9 mouse cellular contexts compared by ENCODE assay signal in the genomic region with DNA sequence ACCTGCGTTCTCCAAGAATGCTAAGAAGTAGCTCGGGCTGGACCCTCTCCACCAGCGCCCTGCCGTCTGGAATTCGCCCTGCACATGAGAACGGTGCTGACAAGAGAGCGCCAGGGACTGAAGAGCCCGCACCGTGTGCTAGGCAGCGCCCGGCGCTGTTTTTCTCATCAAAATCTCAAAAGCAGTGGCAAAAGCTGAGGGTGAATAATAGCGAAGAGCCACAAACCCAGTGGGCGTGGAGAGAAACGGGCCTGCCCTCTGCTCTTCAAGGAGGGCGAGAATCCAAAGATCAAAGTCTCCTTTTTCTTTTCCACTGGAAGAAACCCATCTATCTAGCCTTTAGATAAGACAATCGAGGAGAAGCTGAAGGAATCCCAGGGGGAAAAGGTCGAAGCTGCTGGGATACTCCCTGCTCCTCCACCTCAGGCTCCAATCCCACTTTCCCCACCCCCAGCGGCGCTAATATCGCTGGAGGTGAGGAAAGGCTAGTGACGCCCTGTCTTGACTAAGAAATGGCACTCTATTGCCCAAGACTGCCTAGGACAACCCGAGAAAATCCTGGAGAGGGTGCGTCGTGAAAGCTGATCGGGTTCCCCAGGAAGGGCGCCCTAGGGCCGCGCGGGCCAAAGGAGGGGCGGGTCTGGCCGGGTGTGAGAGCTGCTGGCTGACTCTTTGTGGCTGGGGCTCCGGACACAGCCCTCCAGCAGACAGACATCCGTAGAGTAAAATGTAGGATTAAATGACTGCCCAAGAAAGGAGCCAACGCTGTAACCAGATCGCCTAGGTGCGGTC. TPM values are rescaled to one million over a fixed set of nuclear protein-coding genes. Genes with fewer than 3 reads are reported as not detected.
DNase-seq lines count a peak whose midpoint lies in the region; ATAC-seq and TF ChIP-seq lines count a peak whose summit lies in the region.
"Had no signal": no experiment of that assay in that cellular context is flagged by ENCODE, and none has a peak within 500 bp of the region (broad histone marks: within the 10 kb centered on the region; RNA-seq: fewer than 3 reads in every experiment).

No protein-coding gene starts in this region.

- peaks cover 5% of the 10 kb centered on the region; the same call in 1 of the 2 replicates for H3K27me3 ChIP-seq in cerebellum, adult 2 months (ENCODE audit: control insufficient read depth, insufficient read depth, low read length)
- peaks cover 73% of the 10 kb centered on the region for H3K27me3 ChIP-seq in forebrain, embryonic 10.5 days (ENCODE audit: poor library complexity, severe bottlenecking)
- H3K27me3 ChIP-seq in midbrain, embryonic 11.5 days (ENCODE audit: control insufficient read depth, insufficient read depth, low read length): no peaks in the 10 kb centered on the region

- no peak for TF ChIP-seq POLR2A in cerebellum, adult 2 months (IDR thresholded peaks at IDR 0.05; ENCODE audit: borderline replicate concordance, insufficient read depth, low read length)

- no peak for TF ChIP-seq CTCF in cerebellum, adult 2 months (IDR thresholded peaks at IDR 0.05; ENCODE audit: borderline replicate concordance, insufficient read depth, low read depth, low read length)

- ATAC-seq in midbrain, embryonic 11.5 days (ENCODE audit: low FRiP score): peak; percentile 34

- H3K4me1 ChIP-seq in cerebellum, adult 2 months (ENCODE audit: control insufficient read depth, insufficient read depth, low read length): peaks cover 10% of the 10 kb centered on the region
- peaks cover 71% of the 10 kb centered on the region for H3K4me1 ChIP-seq in forebrain, embryonic 10.5 days
- peaks cover 43% of the 10 kb centered on the region for H3K4me1 ChIP-seq in midbrain, embryonic 11.5 days (ENCODE audit: control insufficient read depth, insufficient read depth, low read length)

- 18% methylated on average over 37 of the region's 37 CpGs for WGBS in cerebellum, adult 2 months
- WGBS in forebrain, embryonic 10.5 days: under 1% methylated on average over 37 of the region's 37 CpGs
- WGBS in midbrain, embryonic 11.5 days: under 1% methylated on average over 37 of the region's 37 CpGs

- no peak for DNase-seq in cerebellum, adult 2 months
- DNase-seq in cerebellum, adult 11 months: no peak
- DNase-seq in forebrain, embryonic 10.5 days (ENCODE audit: extremely low spot score, low spot score): peak; percentile 66
- DNase-seq in kidney, adult 18-20 months: peak; percentile 17
- peak; percentile 97 for DNase-seq in midbrain, embryonic 11.5 days (ENCODE audit: low spot score, missing footprints)
- no peak for DNase-seq in cerebellum, postnatal 4 days (ENCODE audit: low spot score in 2 of 2)
- DNase-seq in urinary bladder, postnatal 36 days (ENCODE audit: low spot score in 2 of 2): no peak
- no peak for DNase-seq in urinary bladder, adult 18-20 months (ENCODE audit: low spot score in 2 of 2)

- H3K36me3 ChIP-seq in forebrain, embryonic 10.5 days (replicated peaks): peaks cover 40% of the 10 kb centered on the region
- H3K36me3 ChIP-seq in midbrain, embryonic 11.5 days (ENCODE audit: control insufficient read depth, insufficient read depth, low read length): peaks cover 10% of the 10 kb centered on the region

- H3K9me3 ChIP-seq in forebrain, embryonic 10.5 days: no peaks in the 10 kb centered on the region
- no peaks in the 10 kb centered on the region for H3K9me3 ChIP-seq in midbrain, embryonic 11.5 days (ENCODE audit: control insufficient read depth, low read length)

- no peak overlapping the region for H3K27ac ChIP-seq in cerebellum, adult 2 months (ENCODE audit: insufficient read depth, low read length)
- peak overlapping the region; percentile 93 for H3K27ac ChIP-seq in forebrain, embryonic 10.5 days
- peak overlapping the region; percentile 91 for H3K27ac ChIP-seq in midbrain, embryonic 11.5 days (ENCODE audit: low read depth, low read length)

- peak overlapping the region; percentile 44 for H3K4me3 ChIP-seq in cerebellum, adult 2 months (replicated peaks; ENCODE audit: insufficient read depth, low read depth, low read length)
- H3K4me3 ChIP-seq in forebrain, embryonic 10.5 days: peak overlapping the region; percentile 71
- H3K4me3 ChIP-seq in midbrain, embryonic 11.5 days (ENCODE audit: low read depth, low read length): peak overlapping the region; percentile 58
- H3K4me3 ChIP-seq: erythroblast, embryonic 14.5 days had no signal

- H3K9ac ChIP-seq in midbrain, embryonic 11.5 days (ENCODE audit: low read length): peak overlapping the region; percentile 89

- H3K4me2 ChIP-seq in midbrain, embryonic 11.5 days: peak overlapping the region; percentile 91

RNA-seq across cellular contexts. Expression of a gene that starts 3.0 kb away (rescaled TPM):
- 2.2 and 2.4 TPM in 2 replicates for polyA plus RNA-seq in cerebellum, adult 2 months (2012; rRNA removed)
- 183 and 190 TPM in 2 replicates for polyA plus RNA-seq in forebrain, embryonic 10.5 days (2016; fragmentation: Nextera tagmentation; extraction: Ambion mirVana)
- 94.5 and 94.6 TPM in 2 replicates for polyA plus RNA-seq in midbrain, embryonic 11.5 days (2014; fragmentation: Nextera tagmentation; extraction: Ambion mirVana)
- polyA plus RNA-seq: erythroblast, embryonic 14.5 days had no signal

RNA-seq across cellular contexts. Expression of a gene that starts 37.5 kb away (rescaled TPM):
- polyA plus RNA-seq in cerebellum, adult 2 months (2012; rRNA removed): 74.1 and 74.5 TPM in 2 replicates
- polyA plus RNA-seq in forebrain, embryonic 10.5 days (2016; fragmentation: Nextera tagmentation; extraction: Ambion mirVana): 39.2 and 43.2 TPM in 2 replicates
- 60.4 and 62.7 TPM in 2 replicates for polyA plus RNA-seq in midbrain, embryonic 11.5 days (2014; fragmentation: Nextera tagmentation; extraction: Ambion mirVana)

Comparison
In these comparisons a context has a peak if more than half of its experiments do, and no peak if none do; other contexts are left out.
1. DNase-seq: peak in forebrain, embryonic 10.5 days (single experiment), kidney, adult 18-20 months (single experiment) and midbrain, embryonic 11.5 days (single experiment); none in cerebellum, adult 2 months (0 of 2), cerebellum, adult 11 months (single experiment), cerebellum, postnatal 4 days (0 of 2), urinary bladder, postnatal 36 days (0 of 2) and urinary bladder, adult 18-20 months (0 of 2).
2. RNA of a gene that starts 3.0 kb away (polyA plus RNA-seq): 183 to 190 TPM in forebrain, embryonic 10.5 days and 94.5 to 94.6 TPM in midbrain, embryonic 11.5 days; 2.2 to 2.4 TPM in cerebellum, adult 2 months; every median in the first group is over 10 times any median in the second.
3. Peak in every context shown above with its lines, with median percentiles within 50 percentile points of each other: H3K4me3 ChIP-seq.